22 mouse cellular contexts compared by ENCODE assay signal in genomic region chr17:45356431-45356830, GRCm38 (mm10).
DNase-seq lines count a peak whose midpoint lies in the region; ATAC-seq and TF ChIP-seq lines count a peak whose summit lies in the region.
"Had no signal": no experiment of that assay in that cellular context is flagged by ENCODE, and none has a peak within 500 bp of the region (broad histone marks: within the 10 kb centered on the region; RNA-seq: fewer than 3 reads in every experiment).

No protein-coding gene starts in this region.

- no peak for DNase-seq in kidney, postnatal 10 days
- DNase-seq in kidney, postnatal 0 days (ENCODE audit: low spot score) = peak; percentile 35
- DNase-seq in kidney, adult 9 months = no peak
- DNase-seq in embryonic facial prominence, embryonic 10.5 days (ENCODE audit: low spot score) = no peak
- no peak for DNase-seq in limb, embryonic 10.5 days (ENCODE audit: low spot score)
- no peak for DNase-seq in gastrocnemius, postnatal 36 days
- DNase-seq: adrenal gland, adult 2 months; adrenal gland, postnatal 10 days; adrenal gland, postnatal 25 days; cerebellum, adult 11 months; cerebellum, adult 18-20 months; cerebellum, adult 8-10 months; cerebellum, adult 9-11 months; cerebellum, postnatal 14 days had no signal

- H3K27me3 ChIP-seq in kidney, embryonic 15.5 days = peaks cover 25% of the 10 kb centered on the region
- H3K27me3 ChIP-seq in kidney, postnatal 0 days (ENCODE audit: insufficient read depth, low read length) = no peaks in the 10 kb centered on the region
- peaks cover 13% of the 10 kb centered on the region for H3K27me3 ChIP-seq in embryonic facial prominence, embryonic 10.5 days (replicated peaks; ENCODE audit: low read depth, poor library complexity, severe bottlenecking)
- H3K27me3 ChIP-seq in limb, embryonic 10.5 days (ENCODE audit: low read depth, poor library complexity, severe bottlenecking) = peaks cover 27% of the 10 kb centered on the region
- H3K27me3 ChIP-seq: forebrain, embryonic 12.5 days had no signal

- peaks cover 37% of the 10 kb centered on the region for H3K4me1 ChIP-seq in kidney, embryonic 15.5 days
- peaks cover 8% of the 10 kb centered on the region; the same call in 1 of the 2 replicates for H3K4me1 ChIP-seq in kidney, postnatal 0 days (replicated peaks; ENCODE audit: insufficient read depth, low read length)
- peaks cover 14% of the 10 kb centered on the region for H3K4me1 ChIP-seq in embryonic facial prominence, embryonic 10.5 days
- H3K4me1 ChIP-seq in limb, embryonic 10.5 days = peaks cover 46% of the 10 kb centered on the region
- H3K4me1 ChIP-seq: embryonic facial prominence, embryonic 15.5 days; forebrain, embryonic 12.5 days had no signal

- H3K36me3 ChIP-seq in kidney, embryonic 15.5 days = no peaks in the 10 kb centered on the region
- no peaks in the 10 kb centered on the region for H3K36me3 ChIP-seq in kidney, postnatal 0 days (ENCODE audit: insufficient read depth, low read length)
- H3K36me3 ChIP-seq in embryonic facial prominence, embryonic 10.5 days (replicated peaks) = no peaks in the 10 kb centered on the region
- H3K36me3 ChIP-seq in limb, embryonic 10.5 days = no peaks in the 10 kb centered on the region
- H3K36me3 ChIP-seq: embryonic facial prominence, embryonic 13.5 days; embryonic facial prominence, embryonic 15.5 days; forebrain, embryonic 10.5 days; forebrain, embryonic 12.5 days had no signal

- 38% methylated on average over 9 of the region's 9 CpGs for WGBS in kidney, embryonic 15.5 days
- WGBS in kidney, postnatal 0 days = 37% methylated on average over 9 of the region's 9 CpGs
- WGBS in embryonic facial prominence, embryonic 10.5 days = 81% methylated on average over 9 of the region's 9 CpGs
- WGBS in limb, embryonic 10.5 days = 81% methylated on average over 9 of the region's 9 CpGs

- H3K27ac ChIP-seq in kidney, embryonic 15.5 days = no peak overlapping the region
- H3K27ac ChIP-seq in kidney, postnatal 0 days = no peak overlapping the region
- H3K27ac ChIP-seq in embryonic facial prominence, embryonic 10.5 days (replicated peaks) = peak overlapping the region; percentile 12; the same call in 1 of the 2 replicates
- H3K27ac ChIP-seq in limb, embryonic 10.5 days = peak overlapping the region; percentile 42; the same call in 1 of the 2 replicates
- H3K27ac ChIP-seq: embryonic facial prominence, embryonic 13.5 days; embryonic facial prominence, embryonic 15.5 days; forebrain, embryonic 10.5 days; forebrain, embryonic 12.5 days had no signal

- no peaks in the 10 kb centered on the region for H3K9me3 ChIP-seq in kidney, embryonic 15.5 days (replicated peaks)
- no peaks in the 10 kb centered on the region for H3K9me3 ChIP-seq in kidney, postnatal 0 days (replicated peaks; ENCODE audit: low read length)
- H3K9me3 ChIP-seq in embryonic facial prominence, embryonic 10.5 days = no peaks in the 10 kb centered on the region
- H3K9me3 ChIP-seq in limb, embryonic 10.5 days (replicated peaks) = no peaks in the 10 kb centered on the region
- H3K9me3 ChIP-seq: embryonic facial prominence, embryonic 13.5 days; embryonic facial prominence, embryonic 15.5 days; forebrain, embryonic 10.5 days; forebrain, embryonic 12.5 days had no signal

- intact Hi-C loops in gastrocnemius, postnatal 36 days (cut with DNase I) = no loop called here

- no peak overlapping the region for H3K4me2 ChIP-seq in kidney, embryonic 15.5 days
- H3K4me2 ChIP-seq in kidney, postnatal 0 days (ENCODE audit: low read length) = no peak overlapping the region
- H3K4me2 ChIP-seq: embryonic facial prominence, embryonic 13.5 days; embryonic facial prominence, embryonic 15.5 days; forebrain, embryonic 12.5 days had no signal

- ATAC-seq in kidney, embryonic 15.5 days (replicated peaks; ENCODE audit: low FRiP score) = peak; percentile 71; the same call in 1 of the 2 replicates
- peak; percentile 52; the same call in 1 of the 2 replicates for ATAC-seq in kidney, postnatal 0 days (replicated peaks; ENCODE audit: low FRiP score, low read depth)
- ATAC-seq: forebrain, embryonic 14.5 days; forebrain, embryonic 16.5 days had no signal

- H3K4me3 ChIP-seq in kidney, embryonic 15.5 days (replicated peaks) = no peak overlapping the region
- H3K4me3 ChIP-seq in kidney, postnatal 0 days (replicated peaks; ENCODE audit: low read depth, low read length) = no peak overlapping the region
- H3K4me3 ChIP-seq in embryonic facial prominence, embryonic 10.5 days = no peak overlapping the region
- no peak overlapping the region for H3K4me3 ChIP-seq in limb, embryonic 10.5 days
- H3K4me3 ChIP-seq: embryonic facial prominence, embryonic 13.5 days; embryonic facial prominence, embryonic 15.5 days; erythroblast, embryonic 14.5 days; forebrain, embryonic 10.5 days; forebrain, embryonic 12.5 days had no signal

- no peak for TF ChIP-seq CTCF in kidney, postnatal 0 days (IDR thresholded peaks at IDR 0.05; ENCODE audit: low read depth)

- no peak overlapping the region for H3K9ac ChIP-seq in kidney, embryonic 15.5 days
- H3K9ac ChIP-seq in kidney, postnatal 0 days (ENCODE audit: low read depth, low read length) = no peak overlapping the region
- H3K9ac ChIP-seq: embryonic facial prominence, embryonic 13.5 days; embryonic facial prominence, embryonic 15.5 days; forebrain, embryonic 12.5 days had no signal

Comparison
In these comparisons a context has a peak if more than half of its experiments do, and no peak if none do; other contexts are left out.
1. H3K27ac ChIP-seq: peak in embryonic facial prominence, embryonic 10.5 days (single experiment) and limb, embryonic 10.5 days (single experiment); none in kidney, embryonic 15.5 days (single experiment) and kidney, postnatal 0 days (single experiment).